Mouse (Mus musculus) liver, postnatal 0 days (tissue): Measurements from ENCODE around the gene Prkar1a.

ENCODE experiments used
- CTCF ChIP-seq: sonication (generic); IDR thresholded peaks from 2 replicates; pipeline ENCODE4 v1.5.1; 2016; ENCODE audit warnings: antibody characterized with exemption, low read depth
- EP300 ChIP-seq: IDR thresholded peaks from 2 replicates; pipeline ENCODE4 v1.6.1; 2016; ENCODE audit warnings: antibody characterized with exemption, low read depth, mild to moderate bottlenecking

DNA sequence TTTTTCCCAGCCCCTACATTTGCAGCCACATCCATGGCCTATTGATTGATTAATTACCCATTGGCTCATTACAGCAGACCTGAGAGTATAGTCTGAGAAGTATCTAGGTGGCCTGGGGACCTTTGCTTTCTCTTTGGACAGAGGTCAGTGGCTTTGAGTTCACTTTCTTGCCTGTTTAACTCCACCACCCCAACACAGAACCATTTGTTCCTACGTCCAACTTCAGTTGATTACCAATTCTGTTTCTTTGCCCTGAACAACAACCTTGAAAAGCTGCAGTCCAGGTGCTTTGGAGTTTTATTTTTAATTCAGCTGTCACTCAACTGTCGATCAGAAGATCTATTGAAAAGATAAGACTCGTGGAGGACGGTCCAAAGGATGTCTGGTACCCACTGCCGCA lies 60.3 kb downstream of the Prkar1a start:
- TF ChIP-seq EP300 (no peak), CTCF (no peak)
